Mouse (Mus musculus): ENCODE measurements around the gene Gm10073. TPM values are rescaled to one million over a fixed set of nuclear protein-coding genes. Genes with fewer than 3 reads are reported as not detected.

The Gm10073 gene
- total and polyA plus RNA-seq, 2 experiments from 2014 or later: 6.0 to 26.8 TPM

DNA sequence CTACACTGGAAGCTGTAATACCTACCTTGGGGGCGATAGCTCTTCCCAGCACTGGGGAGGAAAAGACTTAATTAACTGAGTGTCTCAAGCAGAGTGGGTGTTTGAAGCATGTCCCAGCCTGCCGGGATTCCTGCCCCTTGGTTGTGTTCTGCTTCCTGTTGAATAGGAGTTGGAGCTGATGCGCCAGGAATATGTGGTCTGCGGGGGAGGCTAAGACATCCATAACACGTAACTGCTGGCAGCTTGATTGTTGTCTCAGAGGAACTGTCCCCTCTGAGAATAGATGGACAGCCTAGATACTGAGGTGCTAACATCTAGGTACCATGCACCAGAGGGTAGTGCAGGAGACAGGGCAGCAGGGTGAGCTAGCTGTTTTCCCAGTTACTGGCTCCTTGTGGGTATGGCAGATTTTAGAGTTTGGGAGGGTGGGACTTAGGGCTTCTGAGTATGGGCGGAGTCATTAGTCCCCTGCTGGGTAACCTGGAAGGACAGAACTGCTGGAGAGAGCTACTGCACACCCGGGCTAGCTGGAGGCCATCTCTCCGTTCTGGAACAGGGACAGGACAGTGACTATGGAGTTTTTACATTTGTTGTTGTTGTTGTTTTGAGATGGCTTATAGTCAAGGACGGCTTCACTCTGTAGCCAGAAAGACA lies 44.5 kb downstream of the Gm10073 start:
- WGBS: 85% methylated on average over 9 of the region's 9 CpGs
- Histone ChIP-seq H3K9me3 (ENCODE audit: low read length) (no peaks in the 10 kb centered on the region), H3K36me3 (ENCODE audit: insufficient read depth, low read length) (no peaks in the 10 kb centered on the region), H3K4me1 (ENCODE audit: insufficient read depth, low read length) (no peaks in the 10 kb centered on the region), H3K4me3 (ENCODE audit: low read depth, low read length) (no peak overlapping the region), H3K4me2 (ENCODE audit: low read depth, low read length, poor library complexity, severe bottlenecking) (no peak overlapping the region), H3K9ac (replicated peaks; ENCODE audit: low read length, poor library complexity, severe bottlenecking) (no peak overlapping the region), H3K27me3 (ENCODE audit: insufficient read depth, low read length) (no peaks in the 10 kb centered on the region), H3K27ac (ENCODE audit: low read depth, low read length) (no peak overlapping the region)
- TF ChIP-seq CTCF (IDR thresholded peaks at IDR 0.05): no peak
- DNase-seq (ENCODE audit: low spot score): no peak
- no peak for ATAC-seq (ENCODE audit: low FRiP score)

DNA sequence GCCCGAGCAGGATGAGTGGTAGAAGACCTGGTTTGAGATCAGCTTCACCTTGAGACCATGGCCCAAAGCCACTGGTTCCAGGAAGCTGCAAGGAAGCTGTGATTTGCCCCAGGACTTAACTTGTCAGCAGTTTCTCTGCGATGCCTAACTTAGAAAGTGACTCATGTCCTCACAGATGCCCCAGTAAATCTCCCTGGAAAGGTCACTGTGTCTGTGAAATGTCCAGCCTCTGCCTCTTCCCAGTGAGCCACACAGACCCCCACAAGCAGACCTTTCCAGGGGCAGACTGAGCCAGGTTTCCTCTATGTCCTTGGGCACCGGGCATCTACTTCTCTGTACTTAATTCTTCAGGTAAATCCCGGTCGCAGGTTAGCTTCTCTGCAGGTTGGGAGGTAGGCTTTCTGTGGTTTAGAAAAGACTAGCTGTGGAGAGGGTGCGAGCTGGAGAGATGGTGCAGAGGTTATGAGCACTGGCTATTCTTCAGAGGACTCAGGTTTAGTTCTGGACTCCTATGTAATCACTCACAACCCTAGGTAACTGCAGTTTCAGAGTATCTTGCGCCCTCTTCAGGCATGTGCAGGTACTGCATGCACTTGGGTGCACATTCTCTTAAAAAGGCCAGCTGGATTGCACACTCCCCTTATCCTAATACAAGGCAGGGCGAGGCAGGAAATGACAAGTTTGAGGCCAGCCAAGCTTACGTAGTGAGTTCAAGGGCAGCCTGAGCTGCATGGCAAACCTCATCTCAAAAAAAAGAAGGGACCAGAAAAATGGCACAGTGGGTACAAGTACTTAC lies 45.8 kb downstream of the Gm10073 start:
- Histone ChIP-seq H3K4me3 (ENCODE audit: low read depth, low read length) (no peak overlapping the region), H3K27ac (ENCODE audit: low read depth, low read length) (no peak overlapping the region), H3K36me3 (ENCODE audit: insufficient read depth, low read length) (no peaks in the 10 kb centered on the region), H3K27me3 (ENCODE audit: insufficient read depth, low read length) (no peaks in the 10 kb centered on the region), H3K9me3 (ENCODE audit: low read length) (no peaks in the 10 kb centered on the region), H3K9ac (replicated peaks; ENCODE audit: low read length, poor library complexity, severe bottlenecking) (no peak overlapping the region), H3K4me1 (ENCODE audit: insufficient read depth, low read length) (no peaks in the 10 kb centered on the region), H3K4me2 (ENCODE audit: low read depth, low read length, poor library complexity, severe bottlenecking) (no peak overlapping the region)
- WGBS: 85% methylated on average over 9 of the region's 9 CpGs
- ATAC-seq (ENCODE audit: low FRiP score) (no peak), DNase-seq (ENCODE audit: low spot score) (no peak)
- TF ChIP-seq CTCF (IDR thresholded peaks at IDR 0.05): peak; percentile 57

GRCm38 (mm10) chr8:106526725-106527124 lies 46.5 kb downstream of the Gm10073 start:
- 52% methylated on average over 6 of the region's 6 CpGs for WGBS
- Histone ChIP-seq H3K27me3 (ENCODE audit: insufficient read depth, low read length) (no peaks in the 10 kb centered on the region), H3K9ac (replicated peaks; ENCODE audit: low read length, poor library complexity, severe bottlenecking) (no peak overlapping the region), H3K9me3 (ENCODE audit: low read length) (no peaks in the 10 kb centered on the region), H3K4me1 (ENCODE audit: insufficient read depth, low read length) (no peaks in the 10 kb centered on the region), H3K27ac (ENCODE audit: low read depth, low read length) (no peak overlapping the region), H3K36me3 (ENCODE audit: insufficient read depth, low read length) (no peaks in the 10 kb centered on the region), H3K4me3 (ENCODE audit: low read depth, low read length) (no peak overlapping the region), H3K4me2 (ENCODE audit: low read depth, low read length, poor library complexity, severe bottlenecking) (no peak overlapping the region)
- DNase-seq (ENCODE audit: low spot score): no peak
- TF ChIP-seq CTCF (IDR thresholded peaks at IDR 0.05): no peak
- ATAC-seq (ENCODE audit: low FRiP score): no peak

Other genes starting within 250 kb of the Gm10073 start
- 111 and 114 TPM in 2 replicates for gene Smpd3, start 235.5 kb downstream of the Gm10073 start, total RNA-seq (2014; rRNA removed)
- gene Smpd3, start 235.5 kb downstream of the Gm10073 start, polyA plus RNA-seq (2015; fragmentation: Nextera tagmentation; extraction: Ambion mirVana): 74.0 and 81.5 TPM in 2 replicates
- gene Zfp90, start 158.1 kb downstream of the Gm10073 start, total RNA-seq (2014; rRNA removed): 28.6 and 30.4 TPM in 2 replicates
- gene Zfp90, start 158.1 kb downstream of the Gm10073 start, polyA plus RNA-seq (2015; fragmentation: Nextera tagmentation; extraction: Ambion mirVana): 34.8 and 36.5 TPM in 2 replicates
- not detected in 2 replicates for gene 6030452D12Rik, start 72.9 kb downstream of the Gm10073 start, total RNA-seq (2014; rRNA removed)
- gene 6030452D12Rik, start 72.9 kb downstream of the Gm10073 start, polyA plus RNA-seq (2015; fragmentation: Nextera tagmentation; extraction: Ambion mirVana): not detected in 2 replicates
- 1.3 and 4.3 TPM in 2 replicates for gene Cdh3, start 62.6 kb downstream of the Gm10073 start, total RNA-seq (2014; rRNA removed)
- gene Cdh3, start 62.6 kb downstream of the Gm10073 start, polyA plus RNA-seq (2015; fragmentation: Nextera tagmentation; extraction: Ambion mirVana): 0.67 and 1.1 TPM in 2 replicates
- 7.9 and 8.8 TPM in 2 replicates for gene Cdh1, start 29.9 kb upstream of the Gm10073 start, total RNA-seq (2014; rRNA removed)
- gene Cdh1, start 29.9 kb upstream of the Gm10073 start, polyA plus RNA-seq (2015; fragmentation: Nextera tagmentation; extraction: Ambion mirVana): 6.4 and 6.9 TPM in 2 replicates
- gene Tango6, start 109.6 kb upstream of the Gm10073 start, total RNA-seq (2014; rRNA removed): 6.1 and 7.3 TPM in 2 replicates
- 3.0 and 3.1 TPM in 2 replicates for gene Tango6, start 109.6 kb upstream of the Gm10073 start, polyA plus RNA-seq (2015; fragmentation: Nextera tagmentation; extraction: Ambion mirVana)

Data from midbrain, postnatal 0 days (tissue).